Mouse (Mus musculus) liver, postnatal 0 days (tissue): ENCODE measurements around the gene Zfp706.

Source experiments
- CTCF ChIP-seq: sonication (generic); IDR thresholded peaks from 2 replicates; pipeline ENCODE4 v1.5.1; 2016; ENCODE audit warnings: antibody characterized with exemption, low read depth
- EP300 ChIP-seq: IDR thresholded peaks from 2 replicates; pipeline ENCODE4 v1.6.1; 2016; ENCODE audit warnings: antibody characterized with exemption, low read depth, mild to moderate bottlenecking

- TF ChIP-seq CTCF (peak; percentile 29), EP300 (no peak)
These were observed 37.9 kb upstream of the Zfp706 start for GRCm38 (mm10) chr15:37045456-37045855.
